Mouse (Mus musculus) CD4-positive, CD25-positive, alpha-beta regulatory T cell, adult 2 months (primary cell): ENCODE data around the gene Lsm12.
"Not testable (repeated sequence)": the region's sequence is repeated elsewhere in the genome, so short reads cannot be mapped to it uniquely, and the experiment has no call there.

Experiments
- DNase-seq: peaks from one replicate; pipeline ENCODE4 v3.0.0-alpha.2; 2012; ENCODE audit warnings: low read depth, low spot score

The Lsm12 gene

DNA sequence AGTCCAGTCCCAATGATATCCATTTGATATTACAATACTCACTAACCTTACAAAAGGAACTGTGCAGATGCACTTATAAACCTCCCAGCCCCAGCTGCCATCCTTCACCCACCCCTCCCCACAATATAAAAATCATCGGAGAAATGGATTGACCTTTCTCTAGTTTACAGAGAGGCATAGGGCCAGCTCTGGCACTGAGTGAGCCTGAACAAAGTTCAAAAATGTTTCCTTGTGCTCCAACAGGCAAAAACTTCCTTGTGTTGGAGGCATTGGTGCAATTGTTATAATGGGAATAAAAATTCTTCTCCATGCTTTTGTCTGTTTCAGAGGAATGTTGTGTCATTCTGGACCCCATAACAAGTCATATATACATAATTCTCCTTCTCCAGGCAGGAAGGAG lies 1.1 kb upstream of the Lsm12 start:
- DNase-seq = no peak

- no peak for DNase-seq
Observed at GRCm38 (mm10) chr11:102185677-102186076, 581 bp upstream of the Lsm12 start.

DNA sequence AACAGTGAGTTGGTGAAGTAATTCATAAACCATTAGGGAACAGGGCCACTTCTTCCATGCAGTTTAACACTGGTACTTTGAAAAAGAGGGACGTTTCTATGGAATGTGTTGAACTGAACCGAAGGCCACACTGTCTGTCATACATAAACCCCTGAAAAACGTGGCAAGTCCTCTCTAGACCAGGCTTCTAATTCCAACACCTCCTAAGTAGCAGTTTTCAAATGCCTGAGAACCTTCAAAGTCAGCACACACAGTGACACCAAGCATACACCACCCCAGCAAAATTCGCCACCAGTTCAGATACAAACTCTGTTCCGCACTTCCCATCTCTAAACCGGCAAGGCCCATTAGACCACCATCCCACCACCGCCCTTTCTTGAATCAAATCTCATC lies 847 bp downstream of the Lsm12 start:
- peak; percentile 35 for DNase-seq

- no peak for DNase-seq
Observed at GRCm38 (mm10) chr11:102179836-102180235, 5.3 kb downstream of the Lsm12 start.

- no peak for DNase-seq
Observed at GRCm38 (mm10) chr11:102168689-102169088, 16.4 kb downstream of the Lsm12 start.

DNA sequence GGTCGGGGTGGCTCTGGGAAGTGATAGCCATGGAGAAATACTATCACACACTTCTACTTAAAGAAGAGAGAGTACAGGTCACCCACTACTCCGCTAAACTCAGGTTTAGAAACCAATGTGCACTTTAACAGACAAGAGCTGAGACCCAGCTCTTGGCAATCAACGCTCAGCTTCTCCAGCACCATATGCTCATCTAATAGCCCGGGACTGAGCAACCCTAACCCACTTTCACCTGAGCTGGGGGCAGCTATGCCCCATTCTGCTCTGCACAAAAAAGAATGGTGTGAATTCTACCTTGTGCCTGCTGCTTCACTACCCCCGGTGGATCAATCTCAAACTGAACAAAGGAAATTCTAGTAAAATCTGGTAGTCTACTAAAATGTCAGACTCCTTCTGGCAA lies 17.6 kb downstream of the Lsm12 start:
- DNase-seq = no peak

DNA sequence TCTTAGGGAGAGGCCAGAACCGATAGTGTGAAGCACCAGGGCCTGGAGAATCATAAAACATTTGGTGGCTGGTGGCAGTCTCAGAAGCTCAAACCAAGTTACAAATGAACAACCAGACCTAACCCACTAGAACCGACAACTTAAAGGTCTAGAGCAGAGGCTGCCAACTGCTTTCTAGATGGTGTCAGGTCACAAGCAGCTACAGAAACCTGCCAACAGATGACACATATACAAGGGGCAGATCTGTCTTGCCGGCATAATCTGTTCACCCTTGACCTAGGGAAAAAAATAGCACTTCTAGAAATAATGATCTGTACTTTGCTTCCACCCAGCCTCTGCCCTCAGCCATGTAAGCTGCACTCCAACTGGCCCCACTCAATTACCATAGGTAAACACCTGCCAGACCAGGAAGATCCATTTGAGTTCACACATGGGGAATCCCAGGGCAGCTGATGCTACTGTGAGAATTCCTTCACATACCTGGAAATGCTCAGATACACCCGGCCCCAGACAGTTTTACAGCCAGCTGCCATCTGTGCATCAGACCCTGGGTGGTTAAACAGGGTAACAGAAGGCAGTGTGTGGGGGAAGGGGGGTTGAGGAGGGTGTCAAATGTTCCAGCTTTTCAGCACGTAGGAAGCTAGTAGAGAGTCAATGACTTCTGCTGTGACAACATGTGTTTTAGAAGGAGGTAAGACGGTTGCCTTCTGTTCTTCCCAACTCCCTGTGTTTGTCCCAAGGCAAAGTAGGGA lies 18.9 kb downstream of the Lsm12 start:
- no peak for DNase-seq

DNA sequence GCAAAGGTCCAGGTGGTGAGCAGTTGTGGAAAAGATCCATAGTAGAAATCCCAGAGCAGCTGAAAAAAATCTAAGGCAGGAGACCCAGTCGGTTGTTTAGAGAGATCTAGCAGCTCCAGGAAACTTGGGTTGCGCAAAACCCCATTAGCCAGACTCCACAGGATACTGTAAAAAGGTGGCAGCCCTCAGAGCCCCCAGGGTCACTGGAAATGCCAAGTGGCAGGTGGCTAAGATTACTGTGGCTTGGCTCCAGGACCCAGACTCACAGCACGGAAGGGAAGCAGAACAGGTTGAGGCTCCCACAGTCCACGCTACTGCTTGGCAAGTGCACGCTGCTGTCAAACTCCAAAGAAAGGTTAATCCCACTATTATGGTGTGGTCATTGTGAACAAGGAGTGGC lies 25.3 kb downstream of the Lsm12 start:
- no peak for DNase-seq

GRCm38 (mm10) chr11:102158024-102158423 lies 27.1 kb downstream of the Lsm12 start:
- not testable (repeated sequence) for DNase-seq

GRCm38 (mm10) chr11:102156786-102157089 lies 28.4 kb downstream of the Lsm12 start:
- DNase-seq = no peak

DNA sequence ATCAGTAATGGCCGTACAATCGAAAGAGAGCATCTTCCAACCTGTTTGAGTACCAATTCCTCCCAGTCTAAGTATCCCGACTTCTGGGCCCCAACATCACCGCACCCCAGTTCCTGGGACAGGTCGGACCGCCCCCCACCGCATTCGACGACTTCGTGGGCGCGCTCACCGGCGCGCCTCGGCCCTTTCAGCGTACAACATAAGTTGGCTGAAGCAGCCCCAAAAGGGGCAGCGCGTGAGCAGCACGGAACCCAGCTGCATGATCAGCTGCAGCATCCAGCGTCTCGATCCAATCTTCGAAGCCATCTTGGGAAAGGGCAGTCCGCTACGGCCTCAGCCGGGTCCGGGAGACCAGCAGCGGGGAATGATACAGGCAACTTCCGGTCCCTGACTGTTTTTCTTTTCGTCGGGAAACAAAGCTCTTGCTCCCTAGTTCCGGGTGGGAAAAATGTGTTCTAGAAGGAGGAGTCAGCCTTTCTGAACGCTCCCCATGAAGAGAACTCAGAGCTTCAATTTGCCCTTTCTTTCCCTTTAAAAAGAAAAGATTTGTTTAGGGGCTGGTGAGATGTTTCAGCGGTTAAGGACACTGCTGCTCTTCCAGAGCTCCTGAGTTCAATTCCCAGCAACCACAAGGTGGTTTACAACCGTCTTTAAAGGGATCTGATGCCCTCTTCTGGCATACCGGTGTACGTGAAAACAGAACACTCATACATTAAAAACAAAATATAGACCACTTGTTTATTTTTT lies 28.9 kb downstream of the Lsm12 start, which contains the start of gene Tmem101:
Tmem101 (minus strand) TSS at position 366 of the 747 bp plus-strand sequence.
- DNase-seq = peak; percentile 80

DNA sequence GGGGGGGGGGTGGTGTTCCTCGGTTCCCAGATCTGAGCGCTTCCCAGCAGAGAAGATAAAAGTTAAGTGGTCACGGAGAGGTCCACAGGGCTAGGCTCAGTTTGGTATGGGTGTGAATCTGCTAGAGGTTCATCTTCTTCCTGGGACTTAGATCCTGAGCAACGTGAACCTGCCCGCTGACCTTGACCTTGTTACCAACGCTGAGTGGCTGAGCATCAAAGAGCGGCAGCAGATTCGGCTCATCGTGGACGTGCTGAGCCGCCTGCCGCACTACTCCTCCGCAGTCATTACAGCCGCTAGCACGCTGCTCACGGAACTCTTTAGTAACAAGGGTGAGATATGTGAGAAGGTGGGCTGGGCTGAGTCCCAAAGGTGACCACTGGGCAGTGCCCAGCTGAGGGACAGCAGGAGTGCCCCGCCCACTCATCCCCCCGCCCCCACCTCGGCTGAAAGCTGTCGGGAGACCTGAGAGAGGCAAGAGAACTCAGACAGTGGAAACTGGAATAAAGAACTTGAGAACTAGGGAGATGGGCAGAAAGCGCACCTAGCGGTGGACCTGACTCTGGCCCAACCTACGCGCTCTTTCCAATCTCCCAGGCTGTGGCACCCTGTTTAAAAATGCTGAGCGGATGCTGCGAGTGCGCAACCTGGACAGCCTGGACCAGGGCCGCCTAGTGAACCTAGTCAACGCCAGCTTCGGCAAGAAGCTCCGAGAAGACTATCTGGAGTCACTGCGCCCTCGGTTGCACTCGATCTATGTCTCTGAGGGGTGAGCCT lies 37.7 kb downstream of the Lsm12 start:
- DNase-seq = no peak

DNA sequence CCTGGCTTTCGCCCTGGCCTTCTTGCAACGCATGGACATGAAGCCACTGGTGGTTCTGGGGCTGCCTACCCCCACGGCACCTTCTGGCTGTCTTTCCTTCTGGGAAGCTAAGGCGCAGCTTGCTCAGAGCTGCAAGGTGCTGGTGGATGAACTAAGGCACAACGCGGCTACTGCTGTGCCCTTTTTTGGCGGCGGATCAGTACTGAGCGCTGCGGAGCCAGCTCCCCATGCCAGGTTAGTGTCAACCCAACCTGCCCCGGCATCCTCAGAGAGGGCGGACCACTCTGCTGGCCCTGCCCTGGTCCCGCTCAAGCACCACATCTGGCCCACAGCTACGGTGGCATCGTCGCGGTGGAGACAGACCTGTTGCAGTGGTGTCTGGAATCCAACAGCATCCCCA lies 38.6 kb downstream of the Lsm12 start:
- DNase-seq = no peak

DNA sequence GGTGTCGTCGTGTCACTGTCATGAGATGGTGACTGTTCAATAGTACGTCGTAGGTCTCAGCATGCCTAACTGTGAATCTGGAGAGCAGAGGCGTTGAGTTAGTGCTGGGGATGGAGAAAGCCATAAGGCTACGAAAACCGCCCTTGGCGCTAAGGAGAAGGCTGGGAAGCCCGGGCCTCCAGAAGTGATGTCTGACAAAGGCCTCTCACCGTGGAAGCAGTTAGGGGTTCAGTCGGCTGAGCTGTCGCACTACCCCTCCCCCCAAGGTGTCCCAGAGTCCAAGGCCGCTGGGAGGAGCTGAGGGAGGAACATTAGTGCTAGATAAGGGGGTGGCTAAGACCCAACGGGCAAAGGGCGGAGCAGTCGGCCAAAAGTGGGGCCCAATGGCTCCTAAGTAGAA lies 39.1 kb downstream of the Lsm12 start:
- DNase-seq = no peak

- no peak for DNase-seq
Observed at GRCm38 (mm10) chr11:102145471-102146001, 39.6 kb downstream of the Lsm12 start, which contains the start of gene Nags. Gene Nags (plus strand): TSS chr11:102145513.

DNA sequence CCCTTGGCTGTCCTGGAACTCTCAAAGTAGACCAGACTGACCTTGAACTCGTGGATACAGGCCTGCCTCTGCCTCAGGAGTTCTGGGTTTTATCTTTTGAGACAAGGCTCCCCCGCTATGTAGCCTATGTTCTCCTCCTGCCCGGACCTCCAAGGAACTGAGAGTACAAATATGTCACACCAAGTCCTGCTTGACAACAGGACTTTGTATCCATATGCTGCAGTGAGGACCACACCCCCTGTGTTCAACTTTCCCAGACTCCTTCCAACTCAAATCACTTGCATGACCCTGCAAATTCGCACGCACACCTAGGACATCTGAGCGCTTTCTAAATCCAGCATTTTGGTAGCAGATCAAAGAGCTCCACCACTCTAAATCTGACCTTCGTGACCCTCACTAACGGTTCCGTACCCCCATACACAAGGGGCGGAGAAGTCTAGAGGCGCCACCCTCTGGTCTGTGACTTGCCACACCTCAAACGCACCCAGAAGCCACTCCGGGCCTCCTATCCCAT lies 40.1 kb downstream of the Lsm12 start:
- no peak for DNase-seq

- DNase-seq = no peak
Observed at GRCm38 (mm10) chr11:102142355-102142754, 42.7 kb downstream of the Lsm12 start.

GRCm38 (mm10) chr11:102140508-102140907 lies 44.6 kb downstream of the Lsm12 start:
- DNase-seq = peak; percentile 78

DNA sequence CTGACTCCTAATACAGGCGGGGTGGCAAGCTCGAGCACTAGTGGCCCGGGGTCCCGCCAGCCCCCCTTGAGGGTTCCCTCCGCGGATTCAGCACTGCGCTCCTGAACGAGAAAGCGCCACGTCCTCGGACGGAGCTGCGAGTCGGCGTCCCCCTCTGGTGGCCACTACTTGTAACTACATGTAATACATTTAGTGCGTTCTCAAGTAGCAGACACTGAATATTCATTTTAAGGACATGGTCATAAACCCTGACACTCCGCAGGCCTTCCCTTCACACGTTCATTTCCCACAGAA lies 46.7 kb downstream of the Lsm12 start:
- peak; percentile 80 for DNase-seq

GRCm38 (mm10) chr11:102137625-102138446 lies 47.3 kb downstream of the Lsm12 start:
- DNase-seq = no peak

- no peak for DNase-seq
Observed at GRCm38 (mm10) chr11:102134516-102134915, 50.6 kb downstream of the Lsm12 start.
